Mouse (Mus musculus) heart, embryonic 16.5 days (tissue): Measurements from ENCODE around the gene Ptpro. TPM values are rescaled to one million over a fixed set of nuclear protein-coding genes. Genes with fewer than 3 reads are reported as not detected.
A peak's percentile ranks its signal among the peaks of the same experiment; 100 is the strongest.

Source experiments
- ATAC-seq: fragments of 200-750 bp; cut with Nextera tagmentation; replicated peaks from 2 replicates; pipeline ENCODE4 v1.8.0; 2017; ENCODE audit warnings: moderate number of reproducible peaks; ENCODE audit not compliant: insufficient read depth, low FRiP score; ENCODE audit errors: extremely low read depth
- H3K27ac ChIP-seq: fragments of 300-500 bp; sonication (generic); 2 replicates; pipeline ENCODE4 v1.5.1; 2014; ENCODE audit warnings: mild to moderate bottlenecking, low read length, control low read depth, moderate library complexity
- H3K27me3 ChIP-seq: fragments of 300-500 bp; sonication (generic); 2 replicates; pipeline ENCODE4 v1.6.1; 2014; ENCODE audit warnings: low read length, mixed read lengths; ENCODE audit not compliant: control insufficient read depth, insufficient read depth
- H3K36me3 ChIP-seq: fragments of 300-500 bp; sonication (generic); 2 replicates; pipeline ENCODE4 v1.6.1; 2014; ENCODE audit not compliant: control insufficient read depth, insufficient read depth
- H3K4me1 ChIP-seq: fragments of 300-500 bp; sonication (generic); 2 replicates; pipeline ENCODE4 v1.6.1; 2014; ENCODE audit warnings: low read length, mixed read lengths; ENCODE audit not compliant: control insufficient read depth, insufficient read depth
- H3K4me2 ChIP-seq: fragments of 300-500 bp; sonication (generic); 2 replicates; pipeline ENCODE4 v1.6.1; 2014; ENCODE audit warnings: low read depth, mild to moderate bottlenecking, control low read depth, low read length
- H3K4me3 ChIP-seq: fragments of 300-500 bp; sonication (generic); 2 replicates; pipeline ENCODE4 v1.5.1; 2014; ENCODE audit warnings: mild to moderate bottlenecking, control low read depth, low read length
- H3K9ac ChIP-seq: fragments of 300-500 bp; sonication (generic); 2 replicates; pipeline ENCODE4 v1.6.1; 2014; ENCODE audit warnings: low read length, control low read depth
- H3K9me3 ChIP-seq: fragments of 300-500 bp; sonication (generic); replicated peaks from 2 replicates; pipeline ENCODE4 v1.6.1; 2016; ENCODE audit warnings: low read length; ENCODE audit not compliant: control insufficient read depth
- WGBS: fragments of 180-500 bp; shearing (Covaris S2); extraction: QIAGEN DNeasy Blood & Tissue Kit; methylation state at CpG from one replicate; pipeline ENCODE4 v1.1.7; 2014; 5-methylcytosine and 5-hydroxymethylcytosine counted together
- polyA plus RNA-seq: library from polyadenylated mRNA; unstranded; fragments of >200 nt; fragmentation: Nextera tagmentation; extraction: Ambion mirVana; gene quantifications from 2 replicates; pipeline ENCODE4 v1.2.1, GENCODE M21; 2015

The Ptpro gene
- 2.3 and 2.9 TPM in 2 replicates for polyA plus RNA-seq

DNA sequence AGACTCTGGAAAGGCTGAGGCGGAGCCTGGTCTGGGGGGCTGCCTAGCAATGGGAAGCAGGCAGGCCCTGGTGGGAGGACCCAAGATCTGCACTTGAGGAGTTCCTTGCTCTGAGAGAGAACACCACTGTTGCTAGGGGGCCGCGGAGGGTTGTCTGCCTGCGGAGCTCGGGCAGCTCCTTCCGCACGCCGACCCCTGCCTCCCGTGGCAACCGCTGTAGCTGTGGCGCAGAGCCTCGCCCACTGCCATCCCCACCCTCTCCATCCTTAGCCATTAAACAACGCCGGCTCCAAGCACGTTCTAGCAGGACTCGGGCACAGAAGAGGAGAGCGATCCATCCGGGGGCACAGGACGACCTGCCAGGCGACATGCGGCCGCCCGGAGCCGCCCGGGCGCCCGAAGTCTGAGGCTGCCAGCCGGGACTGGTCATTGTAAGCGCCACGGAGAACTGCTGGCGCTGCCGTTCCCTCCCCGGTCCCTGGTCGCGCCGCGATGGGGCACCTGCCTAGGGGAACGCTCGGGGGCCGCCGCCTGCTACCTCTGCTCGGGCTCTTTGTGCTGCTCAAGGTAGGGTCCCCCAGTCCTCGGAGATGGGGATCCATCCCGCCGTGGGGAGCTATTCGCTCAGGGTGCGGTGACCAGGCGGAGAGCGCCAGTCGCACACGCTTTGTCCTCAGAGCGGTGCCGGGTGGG, at the start of gene Ptpro:
TSS of gene Ptpro (plus strand) at position 126 of the 693 bp plus-strand sequence.
- Histone ChIP-seq H3K9ac (no peak within 1 kb of the TSS; the same call in 1 of the 2 replicates), H3K9me3 (no peaks in the 10 kb centered on the region; the same call in 1 of the 2 replicates), H3K4me2 (peak within 1 kb of the TSS; percentile 76), H3K36me3 (no peaks in the 10 kb centered on the region), H3K4me3 (peak within 1 kb of the TSS; percentile 51), H3K27me3 (peaks cover 23% of the 10 kb centered on the region), H3K4me1 (peaks cover 7% of the 10 kb centered on the region), H3K27ac (no peak within 1 kb of the TSS)
- WGBS: 1% methylated on average over 53 of the region's 53 CpGs
- ATAC-seq: 0 out of 2 replicates have a peak, but pooled peaks have one; percentile 18

DNA sequence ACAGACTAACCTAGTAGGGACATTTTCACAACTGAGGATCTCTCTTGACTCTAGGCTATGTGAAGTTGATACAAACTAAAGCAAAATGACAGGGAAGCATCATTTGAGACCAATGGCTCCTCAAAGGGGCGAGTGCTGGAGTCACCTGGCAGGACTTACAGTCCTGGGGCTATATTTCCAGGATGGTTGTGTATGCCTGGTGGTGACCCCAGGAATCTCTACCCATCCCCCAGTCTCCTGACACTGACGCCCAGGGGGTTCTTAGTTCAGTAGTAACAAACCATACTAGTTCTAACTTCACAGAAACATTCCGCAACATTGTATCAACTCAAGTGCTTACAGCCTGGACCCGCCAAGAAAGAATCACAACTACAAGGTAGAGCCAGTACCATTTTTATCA, 49.5 kb upstream of the Ptpro start:
- no peak for ATAC-seq
- WGBS: 77% methylated on average over 4 of the region's 4 CpGs
- H3K4me3 ChIP-seq: no peak overlapping the region

DNA sequence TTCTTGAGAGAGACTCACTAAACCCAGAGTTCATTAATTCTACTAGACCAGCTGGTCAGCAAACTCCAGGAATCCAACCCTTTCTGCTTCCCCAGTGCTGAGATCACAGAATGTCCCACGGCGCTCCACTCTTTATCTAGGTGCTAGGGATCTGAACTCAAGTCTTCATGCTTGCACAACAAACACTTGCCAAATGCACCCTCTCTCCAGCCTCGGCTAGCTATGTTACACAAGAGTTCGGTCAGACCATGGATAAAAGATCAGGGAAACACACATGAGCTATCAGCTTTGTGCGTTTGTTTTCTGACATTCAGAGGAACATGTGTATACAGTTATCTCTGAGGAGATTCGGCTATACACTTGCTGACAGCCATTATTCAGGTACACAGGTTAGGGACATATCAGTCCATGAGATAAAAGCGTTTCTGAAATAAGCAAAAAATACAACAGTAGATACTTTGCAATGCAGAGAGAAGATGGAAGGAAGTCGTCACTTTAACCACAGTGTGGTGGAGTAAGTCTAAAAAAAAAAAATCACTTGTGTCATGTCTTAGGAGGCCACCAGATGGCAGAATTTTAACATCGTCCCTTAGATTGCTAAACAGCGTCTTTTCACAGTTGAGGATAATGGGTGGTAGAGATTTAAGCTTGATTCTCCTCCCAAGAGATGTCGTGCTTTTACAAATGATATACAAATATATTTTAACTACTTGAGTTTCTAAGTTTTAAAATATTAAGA, 46.3 kb upstream of the Ptpro start:
- no peak for ATAC-seq
- WGBS: 51% methylated on average over 11 of the region's 11 CpGs

More for the DNA sequence above, 49.5 kb upstream of the Ptpro start:
- H3K9ac ChIP-seq: no peak overlapping the region
- no peaks in the 10 kb centered on the region for H3K9me3 ChIP-seq
- H3K4me1 ChIP-seq: no peaks in the 10 kb centered on the region
- no peaks in the 10 kb centered on the region for H3K36me3 ChIP-seq
- H3K4me2 ChIP-seq: no peak overlapping the region
- H3K27ac ChIP-seq: no peak overlapping the region
- no peaks in the 10 kb centered on the region for H3K27me3 ChIP-seq

GRCm38 (mm10) chr6:137207126-137207525, 45.0 kb upstream of the Ptpro start:
- Histone ChIP-seq H3K9me3 (no peaks in the 10 kb centered on the region), H3K4me1 (peaks cover 10% of the 10 kb centered on the region), H3K4me2 (no peak overlapping the region), H3K27ac (no peak overlapping the region), H3K36me3 (no peaks in the 10 kb centered on the region), H3K27me3 (no peaks in the 10 kb centered on the region), H3K9ac (no peak overlapping the region), H3K4me3 (no peak overlapping the region)
- no peak for ATAC-seq
- WGBS: 95% methylated on average over 6 of the region's 6 CpGs

More for the DNA sequence above, 46.3 kb upstream of the Ptpro start:
- H3K27ac ChIP-seq: no peak overlapping the region
- peaks cover 10% of the 10 kb centered on the region for H3K4me1 ChIP-seq
- no peak overlapping the region for H3K4me3 ChIP-seq
- H3K9ac ChIP-seq: no peak overlapping the region
- no peak overlapping the region for H3K4me2 ChIP-seq
- H3K27me3 ChIP-seq: no peaks in the 10 kb centered on the region
- no peaks in the 10 kb centered on the region for H3K36me3 ChIP-seq
- no peaks in the 10 kb centered on the region for H3K9me3 ChIP-seq

DNA sequence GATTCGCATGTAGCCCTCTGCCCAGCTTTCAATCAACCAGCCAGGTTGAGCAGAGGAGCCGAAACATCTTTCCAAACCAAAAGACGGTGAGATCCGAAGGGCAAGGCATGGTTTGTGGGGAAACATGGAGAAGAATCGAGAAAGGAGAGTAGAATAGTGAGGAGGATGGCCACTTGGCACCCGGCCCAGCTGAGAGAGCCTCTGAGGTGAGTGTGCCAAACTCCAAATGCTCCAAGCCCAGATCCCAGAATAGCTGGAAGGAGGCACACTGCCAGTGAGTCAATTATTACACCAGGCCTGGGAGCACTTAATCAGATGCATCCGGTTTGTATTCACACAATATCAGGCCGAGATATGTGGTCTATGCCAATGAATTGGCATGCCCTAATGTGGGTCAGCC, 42.1 kb upstream of the Ptpro start:
- peak; percentile 77 for ATAC-seq

GRCm38 (mm10) chr6:137210991-137211390, 41.1 kb upstream of the Ptpro start:
- Histone ChIP-seq H3K4me3 (no peak overlapping the region), H3K27me3 (no peaks in the 10 kb centered on the region), H3K36me3 (no peaks in the 10 kb centered on the region), H3K9me3 (no peaks in the 10 kb centered on the region), H3K4me1 (peaks cover 10% of the 10 kb centered on the region), H3K9ac (no peak overlapping the region), H3K27ac (no peak overlapping the region), H3K4me2 (no peak overlapping the region)
- WGBS: 93% methylated on average over 10 of the region's 10 CpGs
- ATAC-seq: no peak

More for the DNA sequence above, 42.1 kb upstream of the Ptpro start:
- peaks cover 10% of the 10 kb centered on the region for H3K4me1 ChIP-seq
- no peaks in the 10 kb centered on the region for H3K36me3 ChIP-seq
- H3K9ac ChIP-seq: no peak overlapping the region
- H3K4me2 ChIP-seq: no peak overlapping the region
- no peak overlapping the region for H3K4me3 ChIP-seq
- H3K9me3 ChIP-seq: no peaks in the 10 kb centered on the region
- H3K27me3 ChIP-seq: no peaks in the 10 kb centered on the region
- H3K27ac ChIP-seq: no peak overlapping the region
- WGBS: 55% methylated on average over 8 of the region's 8 CpGs

GRCm38 (mm10) chr6:137211441-137211840, 40.7 kb upstream of the Ptpro start:
- no peak overlapping the region for H3K9ac ChIP-seq
- H3K27ac ChIP-seq: no peak overlapping the region
- H3K36me3 ChIP-seq: no peaks in the 10 kb centered on the region
- H3K4me2 ChIP-seq: no peak overlapping the region
- peaks cover 10% of the 10 kb centered on the region for H3K4me1 ChIP-seq
- no peak for ATAC-seq
- WGBS: 74% methylated on average over 2 of the region's 2 CpGs
- no peak overlapping the region for H3K4me3 ChIP-seq
- H3K9me3 ChIP-seq: no peaks in the 10 kb centered on the region
- no peaks in the 10 kb centered on the region for H3K27me3 ChIP-seq

- Histone ChIP-seq H3K36me3 (no peaks in the 10 kb centered on the region), H3K4me3 (no peak overlapping the region), H3K9ac (no peak overlapping the region), H3K27ac (no peak overlapping the region), H3K4me2 (no peak overlapping the region), H3K4me1 (no peaks in the 10 kb centered on the region), H3K9me3 (no peaks in the 10 kb centered on the region), H3K27me3 (no peaks in the 10 kb centered on the region)
- WGBS: 75% methylated on average over 8 of the region's 8 CpGs
- ATAC-seq: no peak
Observed at GRCm38 (mm10) chr6:137217841-137218463, 34.2 kb upstream of the Ptpro start.

GRCm38 (mm10) chr6:137252887-137253242, 746 bp downstream of the Ptpro start:
- 1% methylated on average over 15 of the region's 15 CpGs for WGBS
- Histone ChIP-seq H3K4me3 (peak overlapping the region; percentile 51), H3K9ac (no peak overlapping the region; the same call in 1 of the 2 replicates), H3K4me1 (peaks cover 7% of the 10 kb centered on the region), H3K27ac (no peak overlapping the region), H3K9me3 (no peaks in the 10 kb centered on the region; the same call in 1 of the 2 replicates), H3K4me2 (peak overlapping the region; percentile 76), H3K36me3 (no peaks in the 10 kb centered on the region), H3K27me3 (peaks cover 23% of the 10 kb centered on the region)
- ATAC-seq: no peak
